Mouse (Mus musculus) kidney, adult 10 weeks (tissue): Measurements from ENCODE around the gene Ppt1. TPM values are rescaled to one million over a fixed set of nuclear protein-coding genes. Genes with fewer than 3 reads are reported as not detected.

Experiments used
- polyA plus RNA-seq: library from polyadenylated mRNA; stranded (reverse); fragments of 350-450 nt; fragmentation: Illumina TruSeq; extraction: RNeasy Lipid Tissue Mini Kit (QIAGEN cat#74804); gene quantifications from one replicate; pipeline ENCODE4 v1.2.3, GENCODE M21; 2014; ENCODE audit warnings: low read depth, low replicate concordance

Gene Ppt1
- 224 TPM for polyA plus RNA-seq

DNA sequence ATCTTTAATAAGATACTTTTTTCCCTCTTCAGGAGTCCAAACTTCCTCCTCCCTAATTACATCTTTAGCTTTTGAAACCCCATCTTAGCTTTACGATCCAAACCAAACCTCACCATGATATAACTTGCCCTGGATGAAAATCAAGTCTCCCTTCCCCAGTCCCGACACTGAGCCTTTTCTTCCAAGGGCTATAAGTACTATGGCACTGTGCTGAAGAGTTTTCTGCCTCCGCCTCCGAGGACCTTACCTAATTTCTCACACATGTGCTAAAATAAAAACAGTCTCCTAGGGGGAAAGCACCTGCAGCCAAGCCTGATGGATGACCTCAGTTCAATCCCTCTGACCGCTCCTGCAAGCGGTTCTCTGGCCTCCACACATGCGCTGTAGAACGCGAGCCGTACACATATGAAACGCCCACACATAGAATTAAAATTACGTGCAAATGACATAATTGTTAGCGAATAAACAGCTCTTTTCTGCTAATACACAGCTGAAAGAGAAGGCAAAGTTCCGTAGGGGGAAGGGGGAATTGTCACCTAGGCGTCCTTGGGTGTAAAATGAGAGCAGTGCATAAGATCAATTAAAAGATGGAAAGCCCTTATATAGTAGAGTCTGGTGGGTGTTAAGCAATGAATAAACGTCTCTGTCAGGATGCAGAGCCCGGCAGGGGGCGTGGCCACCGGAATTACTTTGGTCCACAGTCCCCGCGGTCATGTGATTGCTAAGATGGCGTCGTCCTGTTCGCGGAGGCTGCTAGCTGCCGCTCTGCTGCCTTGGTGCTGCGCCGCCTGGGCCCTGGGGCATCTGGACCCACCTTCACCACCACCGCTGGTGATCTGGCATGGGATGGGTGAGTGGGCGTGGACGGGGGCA lies at the start of gene Ppt1:
Gene Ppt1, plus strand, starts transcription at position 713 of the 873 bp plus-strand sequence.

DNA sequence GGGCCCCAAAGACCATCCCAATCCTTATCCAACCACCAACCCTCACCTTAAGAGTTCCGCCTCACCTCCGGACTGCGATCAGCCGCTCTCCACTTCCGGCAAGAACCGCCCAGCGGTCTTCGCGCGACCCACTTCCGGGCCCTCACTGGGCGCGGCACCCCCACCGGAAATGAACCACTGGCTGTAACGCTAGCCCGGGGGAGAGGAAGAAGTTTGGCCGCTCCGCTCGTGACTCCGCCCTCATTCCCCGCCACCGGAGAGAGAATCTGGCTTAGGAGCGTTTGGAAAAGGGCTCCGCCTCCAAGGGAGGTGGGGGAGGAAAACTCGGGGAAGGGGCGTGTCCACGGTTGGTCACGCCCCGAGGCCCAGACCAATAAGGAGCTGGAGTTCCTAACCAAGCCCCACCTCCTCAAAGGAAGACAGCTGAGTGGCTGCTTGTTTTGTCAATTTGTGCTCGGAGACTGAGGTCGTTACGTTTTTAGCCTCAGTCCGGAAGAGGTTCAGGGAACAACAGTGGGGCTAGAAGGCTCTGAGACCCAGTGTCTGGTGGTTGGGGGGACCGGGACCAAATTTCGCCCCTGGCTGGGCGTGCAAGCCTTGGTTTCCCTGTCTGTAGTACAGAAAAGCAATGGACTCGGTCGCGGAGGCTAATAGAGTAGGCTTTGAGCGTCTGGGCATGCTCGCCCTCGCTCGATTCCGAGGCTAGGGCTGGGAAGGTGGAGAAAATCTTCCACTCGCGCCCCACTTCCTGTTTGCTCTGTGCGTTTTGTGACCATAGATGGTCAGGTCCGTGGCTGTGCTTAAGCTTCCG lies 49.9 kb downstream of the Ppt1 start, which contains the start of gene Cap1:
Gene Cap1, minus strand, starts transcription at position 289 of the 811 bp plus-strand sequence.

Other genes starting within 250 kb of the Ppt1 start
- gene 9530002B09Rik, start 147.0 kb upstream of the Ppt1 start, polyA plus RNA-seq: not detected
- 66.9 TPM for gene Cap1, start 49.8 kb downstream of the Ppt1 start, polyA plus RNA-seq
- 1.3 TPM for gene Mfsd2a, start 124.9 kb downstream of the Ppt1 start, polyA plus RNA-seq
- gene Mycl, start 159.4 kb downstream of the Ppt1 start, polyA plus RNA-seq: 0.32 TPM
- 11.8 TPM for gene Trit1, start 180.4 kb downstream of the Ppt1 start, polyA plus RNA-seq